Mouse (Mus musculus) heart, embryonic 16.5 days (tissue): Measurements from ENCODE around the gene U90926. TPM values are rescaled to one million over a fixed set of nuclear protein-coding genes. Genes with fewer than 3 reads are reported as not detected.

Source experiments
- ATAC-seq: fragments of 200-750 bp; cut with Nextera tagmentation; replicated peaks from 2 replicates; pipeline ENCODE4 v1.8.0; 2017; ENCODE audit warnings: moderate number of reproducible peaks; ENCODE audit not compliant: insufficient read depth, low FRiP score; ENCODE audit errors: extremely low read depth
- H3K27ac ChIP-seq: fragments of 300-500 bp; sonication (generic); 2 replicates; pipeline ENCODE4 v1.5.1; 2014; ENCODE audit warnings: mild to moderate bottlenecking, low read length, control low read depth, moderate library complexity
- H3K27me3 ChIP-seq: fragments of 300-500 bp; sonication (generic); 2 replicates; pipeline ENCODE4 v1.6.1; 2014; ENCODE audit warnings: low read length, mixed read lengths; ENCODE audit not compliant: control insufficient read depth, insufficient read depth
- H3K36me3 ChIP-seq: fragments of 300-500 bp; sonication (generic); 2 replicates; pipeline ENCODE4 v1.6.1; 2014; ENCODE audit not compliant: control insufficient read depth, insufficient read depth
- H3K4me1 ChIP-seq: fragments of 300-500 bp; sonication (generic); 2 replicates; pipeline ENCODE4 v1.6.1; 2014; ENCODE audit warnings: low read length, mixed read lengths; ENCODE audit not compliant: control insufficient read depth, insufficient read depth
- H3K4me2 ChIP-seq: fragments of 300-500 bp; sonication (generic); 2 replicates; pipeline ENCODE4 v1.6.1; 2014; ENCODE audit warnings: low read depth, mild to moderate bottlenecking, control low read depth, low read length
- H3K4me3 ChIP-seq: fragments of 300-500 bp; sonication (generic); 2 replicates; pipeline ENCODE4 v1.5.1; 2014; ENCODE audit warnings: mild to moderate bottlenecking, control low read depth, low read length
- H3K9ac ChIP-seq: fragments of 300-500 bp; sonication (generic); 2 replicates; pipeline ENCODE4 v1.6.1; 2014; ENCODE audit warnings: low read length, control low read depth
- H3K9me3 ChIP-seq: fragments of 300-500 bp; sonication (generic); replicated peaks from 2 replicates; pipeline ENCODE4 v1.6.1; 2016; ENCODE audit warnings: low read length; ENCODE audit not compliant: control insufficient read depth
- WGBS: fragments of 180-500 bp; shearing (Covaris S2); extraction: QIAGEN DNeasy Blood & Tissue Kit; methylation state at CpG from one replicate; pipeline ENCODE4 v1.1.7; 2014; 5-methylcytosine and 5-hydroxymethylcytosine counted together
- polyA plus RNA-seq: library from polyadenylated mRNA; unstranded; fragments of >200 nt; fragmentation: Nextera tagmentation; extraction: Ambion mirVana; gene quantifications from 2 replicates; pipeline ENCODE4 v1.2.1, GENCODE M21; 2015

U90926 gene
- polyA plus RNA-seq, 1 experiment from 2014 or later: not detected

GRCm38 (mm10) chr5:92227782-92228181 lies 12.6 kb upstream of the U90926 start:
- Histone ChIP-seq H3K27ac (no peak overlapping the region), H3K9me3 (no peaks in the 10 kb centered on the region), H3K27me3 (no peaks in the 10 kb centered on the region), H3K4me1 (no peaks in the 10 kb centered on the region), H3K4me3 (no peak overlapping the region), H3K9ac (no peak overlapping the region), H3K4me2 (no peak overlapping the region), H3K36me3 (no peaks in the 10 kb centered on the region)
- ATAC-seq: no peak
- WGBS: 84% methylated on average over 7 of the region's 7 CpGs

DNA sequence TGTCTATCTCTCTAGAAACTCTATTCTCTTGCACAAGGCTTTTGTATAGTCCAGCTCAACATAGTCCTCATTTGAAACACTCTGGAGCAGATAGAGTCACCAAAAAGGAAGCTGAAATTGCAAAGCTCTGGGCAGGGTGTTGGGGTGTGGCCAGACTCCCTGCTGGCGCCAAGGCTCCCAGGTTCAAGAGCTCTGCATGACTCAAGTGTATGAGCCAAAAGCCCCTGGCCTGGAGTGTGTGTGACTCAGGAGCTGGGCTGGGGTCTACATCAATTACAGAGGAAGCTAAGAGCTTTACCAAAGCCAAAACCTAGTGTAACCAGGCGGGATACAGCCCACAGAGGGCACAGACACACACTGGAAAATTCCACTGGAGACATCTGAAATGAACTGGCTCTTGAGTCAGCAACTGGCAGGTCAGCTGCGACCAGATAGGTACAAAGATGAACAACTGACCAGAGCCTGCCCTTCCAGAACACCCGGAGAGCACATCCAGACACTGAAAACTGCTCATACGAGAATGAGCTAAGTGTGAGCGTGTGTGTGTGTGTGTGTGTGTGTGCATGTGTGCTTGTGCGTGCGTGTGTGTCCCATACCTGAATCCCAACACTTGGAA lies 5.2 kb upstream of the U90926 start:
- no peaks in the 10 kb centered on the region for H3K27me3 ChIP-seq
- WGBS: 84% methylated on average over 8 of the region's 8 CpGs
- no peaks in the 10 kb centered on the region for H3K36me3 ChIP-seq
- H3K4me2 ChIP-seq: no peak overlapping the region
- H3K27ac ChIP-seq: no peak overlapping the region
- no peaks in the 10 kb centered on the region for H3K9me3 ChIP-seq
- no peak for ATAC-seq
- H3K9ac ChIP-seq: no peak overlapping the region
- H3K4me3 ChIP-seq: no peak overlapping the region
- H3K4me1 ChIP-seq: no peaks in the 10 kb centered on the region

DNA sequence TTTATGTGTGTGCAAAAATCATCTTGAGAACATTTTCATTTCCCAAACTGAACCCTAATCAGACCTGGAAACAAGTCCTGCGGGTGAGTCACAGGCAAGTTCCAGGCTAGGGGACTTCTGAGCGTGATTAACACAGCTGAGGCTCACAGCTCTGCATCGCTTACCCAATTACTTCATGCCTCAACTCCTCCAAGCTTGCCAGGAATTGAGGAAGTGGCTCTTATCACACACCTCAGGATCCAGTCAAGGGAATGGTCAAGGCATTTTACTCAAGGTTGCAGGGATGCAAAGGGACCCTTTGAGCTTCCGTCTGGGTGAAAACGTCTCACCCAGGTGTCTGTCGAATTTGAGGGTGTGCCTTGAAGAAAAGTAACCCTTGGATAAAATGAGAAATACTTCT lies 4.6 kb upstream of the U90926 start:
- 38% methylated on average over 6 of the region's 6 CpGs for WGBS
- no peak for ATAC-seq
- Histone ChIP-seq H3K4me1 (no peaks in the 10 kb centered on the region), H3K9me3 (no peaks in the 10 kb centered on the region), H3K27me3 (no peaks in the 10 kb centered on the region), H3K27ac (no peak overlapping the region), H3K4me3 (no peak overlapping the region), H3K36me3 (no peaks in the 10 kb centered on the region), H3K4me2 (no peak overlapping the region), H3K9ac (no peak overlapping the region)

GRCm38 (mm10) chr5:92218915-92219793 lies 3.9 kb upstream of the U90926 start:
- no peak for ATAC-seq
- H3K4me3 ChIP-seq: no peak overlapping the region
- WGBS: 58% methylated on average over 17 of the region's 17 CpGs

GRCm38 (mm10) chr5:92212231-92212630 lies 3.0 kb downstream of the U90926 start:
- no peak overlapping the region for H3K4me2 ChIP-seq
- no peak overlapping the region for H3K27ac ChIP-seq
- no peaks in the 10 kb centered on the region for H3K27me3 ChIP-seq
- no peak overlapping the region for H3K4me3 ChIP-seq
- H3K36me3 ChIP-seq: no peaks in the 10 kb centered on the region
- H3K4me1 ChIP-seq: no peaks in the 10 kb centered on the region
- 89% methylated on average over 4 of the region's 4 CpGs for WGBS
- ATAC-seq: no peak
- H3K9me3 ChIP-seq: no peaks in the 10 kb centered on the region
- H3K9ac ChIP-seq: no peak overlapping the region

More at GRCm38 (mm10) chr5:92218915-92219793, 3.9 kb upstream of the U90926 start:
- no peaks in the 10 kb centered on the region for H3K9me3 ChIP-seq
- no peak overlapping the region for H3K9ac ChIP-seq
- H3K4me1 ChIP-seq: no peaks in the 10 kb centered on the region
- H3K36me3 ChIP-seq: no peaks in the 10 kb centered on the region
- H3K4me2 ChIP-seq: no peak overlapping the region
- no peaks in the 10 kb centered on the region for H3K27me3 ChIP-seq
- H3K27ac ChIP-seq: no peak overlapping the region

DNA sequence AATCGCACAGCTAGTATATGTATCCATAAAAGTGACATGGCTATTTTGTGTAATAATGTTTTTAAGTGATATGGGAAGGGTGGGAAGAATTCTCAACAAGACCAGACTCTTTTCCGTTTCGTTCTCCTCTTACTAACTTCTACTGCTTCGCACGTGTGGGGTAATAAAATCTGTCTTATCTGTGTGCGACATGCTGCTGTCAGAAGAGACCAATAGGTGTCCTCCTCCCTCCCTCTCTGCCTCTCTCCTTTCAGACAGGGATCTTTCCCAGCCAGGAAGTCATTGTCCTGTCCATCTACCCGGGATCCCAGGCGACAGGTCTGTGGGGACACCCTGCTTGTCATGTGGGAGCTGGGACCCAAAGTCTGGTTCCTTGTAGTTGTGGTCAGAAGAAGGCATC lies 5.0 kb downstream of the U90926 start:
- no peaks in the 10 kb centered on the region for H3K36me3 ChIP-seq
- H3K4me2 ChIP-seq: no peak overlapping the region
- 70% methylated on average over 8 of the region's 8 CpGs for WGBS
- no peak overlapping the region for H3K27ac ChIP-seq
- ATAC-seq: no peak
- H3K4me3 ChIP-seq: no peak overlapping the region
- no peak overlapping the region for H3K9ac ChIP-seq
- H3K27me3 ChIP-seq: no peaks in the 10 kb centered on the region
- H3K4me1 ChIP-seq: no peaks in the 10 kb centered on the region; the same call in 1 of the 2 replicates
- H3K9me3 ChIP-seq: no peaks in the 10 kb centered on the region

GRCm38 (mm10) chr5:92206121-92206520 lies 9.1 kb downstream of the U90926 start:
- Histone ChIP-seq H3K9me3 (no peaks in the 10 kb centered on the region), H3K4me3 (no peak overlapping the region), H3K9ac (no peak overlapping the region), H3K27me3 (no peaks in the 10 kb centered on the region), H3K4me1 (peaks cover 12% of the 10 kb centered on the region), H3K4me2 (no peak overlapping the region), H3K36me3 (peaks cover 17% of the 10 kb centered on the region), H3K27ac (no peak overlapping the region)
- no peak for ATAC-seq
- 88% methylated on average over 6 of the region's 6 CpGs for WGBS

DNA sequence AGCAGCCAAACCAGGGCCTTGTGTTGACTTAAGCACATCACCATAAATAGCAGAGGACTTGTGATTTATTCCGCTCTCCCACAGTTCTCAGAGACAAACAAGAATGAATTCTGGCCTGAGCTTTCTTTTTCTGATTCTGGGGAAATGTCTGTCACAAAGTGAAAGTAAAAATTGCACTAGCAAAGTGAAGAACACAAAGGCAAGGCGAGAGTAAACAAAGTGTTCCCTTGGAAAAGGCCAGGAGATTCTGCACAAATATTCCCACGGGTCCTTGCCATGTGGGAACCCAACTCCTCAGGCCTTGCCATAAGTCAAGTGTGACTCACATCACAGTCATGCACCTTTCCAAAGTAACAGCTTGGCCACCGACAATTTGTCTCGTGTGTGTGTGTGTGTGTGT lies 9.5 kb downstream of the U90926 start:
- WGBS: 83% methylated on average over 5 of the region's 5 CpGs

GRCm38 (mm10) chr5:92205184-92205583 lies 10.0 kb downstream of the U90926 start:
- H3K9me3 ChIP-seq: no peaks in the 10 kb centered on the region
- no peak for ATAC-seq
- peaks cover 12% of the 10 kb centered on the region for H3K4me1 ChIP-seq
- no peak overlapping the region for H3K4me3 ChIP-seq
- no peak overlapping the region; the same call in 1 of the 2 replicates for H3K27ac ChIP-seq
- peaks cover 23% of the 10 kb centered on the region for H3K36me3 ChIP-seq
- H3K9ac ChIP-seq: no peak overlapping the region
- no peaks in the 10 kb centered on the region for H3K27me3 ChIP-seq
- H3K4me2 ChIP-seq: no peak overlapping the region
- 80% methylated on average over 7 of the region's 7 CpGs for WGBS

More for the DNA sequence above, 9.5 kb downstream of the U90926 start:
- no peak overlapping the region for H3K9ac ChIP-seq
- ATAC-seq: no peak
- H3K27me3 ChIP-seq: no peaks in the 10 kb centered on the region
- no peak overlapping the region for H3K4me2 ChIP-seq
- peaks cover 12% of the 10 kb centered on the region for H3K4me1 ChIP-seq
- no peak overlapping the region for H3K4me3 ChIP-seq
- no peaks in the 10 kb centered on the region for H3K9me3 ChIP-seq
- H3K27ac ChIP-seq: no peak overlapping the region
- H3K36me3 ChIP-seq: peaks cover 20% of the 10 kb centered on the region
